ENCODE assay signal across 24 mouse cellular contexts in genomic region chr2:88838477-88838876, GRCm38 (mm10). TPM values are rescaled to one million over a fixed set of nuclear protein-coding genes. Genes with fewer than 3 reads are reported as not detected.
"Had no signal": no experiment of that assay in that cellular context is flagged by ENCODE, and none has a peak within 500 bp of the region (broad histone marks: within the 10 kb centered on the region; RNA-seq: fewer than 3 reads in every experiment).

No protein-coding gene starts in this region.

- H3K36me3 ChIP-seq: neural tube, embryonic 12.5 days; neural tube, embryonic 13.5 days; neural tube, embryonic 15.5 days had no signal

- H3K9me3 ChIP-seq: neural tube, embryonic 12.5 days; neural tube, embryonic 13.5 days; neural tube, embryonic 15.5 days had no signal

- DNase-seq: retina, postnatal 1 day; right cerebral cortex, adult 18-20 months; right cerebral cortex, postnatal 14 days; right cerebral cortex, postnatal 25 days; right cerebral cortex, postnatal 4 days; spleen, adult 18-20 months; thymus, adult 18-20 months; thymus, adult 2 months; thymus, postnatal 14 days; thymus, postnatal 25 days; thymus, postnatal 36 days; thymus, postnatal 4 days had no signal

- H3K4me3 ChIP-seq: neural tube, embryonic 12.5 days; neural tube, embryonic 13.5 days; neural tube, embryonic 15.5 days had no signal

- H3K9ac ChIP-seq: neural tube, embryonic 12.5 days; neural tube, embryonic 13.5 days; neural tube, embryonic 15.5 days had no signal

- H3K4me2 ChIP-seq: neural tube, embryonic 12.5 days; neural tube, embryonic 13.5 days; neural tube, embryonic 15.5 days had no signal

- H3K27me3 ChIP-seq: neural tube, embryonic 12.5 days; neural tube, embryonic 13.5 days; neural tube, embryonic 15.5 days had no signal

- H3K4me1 ChIP-seq: neural tube, embryonic 12.5 days; neural tube, embryonic 13.5 days; neural tube, embryonic 15.5 days had no signal

- H3K27ac ChIP-seq: neural tube, embryonic 12.5 days; neural tube, embryonic 13.5 days; neural tube, embryonic 15.5 days had no signal

RNA-seq across cellular contexts. Expression of gene Olfr1205, which starts 8.9 kb away (rescaled TPM):
- total RNA-seq: neutrophil, adult 5-6 weeks had no signal
- polyA plus RNA-seq: neural tube, embryonic 12.5 days; neural tube, embryonic 13.5 days; neural tube, embryonic 14.5 days; neural tube, embryonic 15.5 days; small intestine, adult 2 months; spleen, adult 2 months; stomach, embryonic 14.5 days; stomach, embryonic 16.5 days; testis, adult 2 months; thymus, adult 2 months; thymus, postnatal 0 days; urinary bladder, adult 2 months had no signal

RNA-seq across cellular contexts. Expression of gene Olfr1204, which starts 10.6 kb away (rescaled TPM):
- total RNA-seq: neutrophil, adult 5-6 weeks had no signal
- polyA plus RNA-seq: neural tube, embryonic 12.5 days; neural tube, embryonic 13.5 days; neural tube, embryonic 14.5 days; neural tube, embryonic 15.5 days; small intestine, adult 2 months; spleen, adult 2 months; stomach, embryonic 14.5 days; stomach, embryonic 16.5 days; testis, adult 2 months; thymus, adult 2 months; thymus, postnatal 0 days; urinary bladder, adult 2 months had no signal

RNA-seq across cellular contexts. Expression of gene Olfr1202, which starts 24.2 kb away (rescaled TPM):
- total RNA-seq: neutrophil, adult 5-6 weeks had no signal
- polyA plus RNA-seq: neural tube, embryonic 12.5 days; neural tube, embryonic 13.5 days; neural tube, embryonic 15.5 days; small intestine, adult 2 months; spleen, adult 2 months; stomach, embryonic 14.5 days; stomach, embryonic 16.5 days; testis, adult 2 months; thymus, adult 2 months; thymus, postnatal 0 days; urinary bladder, adult 2 months had no signal

RNA-seq across cellular contexts. Expression of gene Olfr1206, which starts 24.6 kb away (rescaled TPM):
- total RNA-seq: neutrophil, adult 5-6 weeks had no signal
- polyA plus RNA-seq: neural tube, embryonic 12.5 days; neural tube, embryonic 13.5 days; neural tube, embryonic 14.5 days; neural tube, embryonic 15.5 days; small intestine, adult 2 months; spleen, adult 2 months; stomach, embryonic 14.5 days; stomach, embryonic 16.5 days; testis, adult 2 months; thymus, adult 2 months; thymus, postnatal 0 days; urinary bladder, adult 2 months had no signal

RNA-seq across cellular contexts. Expression of gene Olfr1201, which starts 45.6 kb away (rescaled TPM):
- total RNA-seq: neutrophil, adult 5-6 weeks had no signal
- polyA plus RNA-seq: neural tube, embryonic 12.5 days; neural tube, embryonic 13.5 days; neural tube, embryonic 14.5 days; neural tube, embryonic 15.5 days; small intestine, adult 2 months; spleen, adult 2 months; stomach, embryonic 14.5 days; stomach, embryonic 16.5 days; testis, adult 2 months; thymus, adult 2 months; thymus, postnatal 0 days; urinary bladder, adult 2 months had no signal
